Mouse (Mus musculus) embryonic facial prominence, embryonic 11.5 days (tissue): ENCODE data around the gene Tecr. TPM values are rescaled to one million over a fixed set of nuclear protein-coding genes. Genes with fewer than 3 reads are reported as not detected.

Experiments used
- ATAC-seq: fragments of 200-750 bp; cut with Nextera tagmentation; replicated peaks from 2 replicates; pipeline ENCODE4 v1.8.0; 2017; ENCODE audit warnings: low read depth; ENCODE audit not compliant: insufficient number of reproducible peaks, low FRiP score, low TSS enrichment
- DNase-seq: peaks from one replicate; pipeline ENCODE4 v3.0.0-alpha.2; 2015; ENCODE audit warnings: low spot score
- H3K27ac ChIP-seq: fragments of 300-500 bp; sonication (generic); replicated peaks from 2 replicates; pipeline ENCODE4 v1.5.1; 2014; ENCODE audit warnings: mild to moderate bottlenecking, low read depth, low read length, control low read depth
- H3K27me3 ChIP-seq: fragments of 300-500 bp; sonication (generic); 2 replicates; pipeline ENCODE4 v1.6.1; 2014; ENCODE audit warnings: mild to moderate bottlenecking, low read length, moderate library complexity, mixed read lengths; ENCODE audit not compliant: control insufficient read depth, insufficient read depth
- H3K36me3 ChIP-seq: fragments of 300-500 bp; sonication (generic); replicated peaks from 2 replicates; pipeline ENCODE4 v1.6.1; 2014; ENCODE audit warnings: low read depth, mild to moderate bottlenecking, low read length, moderate library complexity, mixed read lengths; ENCODE audit not compliant: control insufficient read depth, insufficient read depth
- H3K4me1 ChIP-seq: fragments of 300-500 bp; sonication (generic); 2 replicates; pipeline ENCODE4 v1.6.1; 2014; ENCODE audit warnings: low read length, mixed read lengths; ENCODE audit not compliant: control insufficient read depth, insufficient read depth
- H3K4me2 ChIP-seq: fragments of 300-500 bp; sonication (generic); 2 replicates; pipeline ENCODE4 v1.6.1; 2014; ENCODE audit warnings: low read depth, mild to moderate bottlenecking, control low read depth, low read length, moderate library complexity
- H3K4me3 ChIP-seq: fragments of 300-500 bp; sonication (generic); 2 replicates; pipeline ENCODE4 v1.5.1; 2014; ENCODE audit warnings: low read depth, low read length, control low read depth
- H3K9ac ChIP-seq: fragments of 300-500 bp; sonication (generic); replicated peaks from 2 replicates; pipeline ENCODE4 v1.6.1; 2014; ENCODE audit warnings: mild to moderate bottlenecking, control low read depth, low read length
- H3K9me3 ChIP-seq: fragments of 300-500 bp; sonication (generic); replicated peaks from 2 replicates; pipeline ENCODE4 v1.6.1; 2016; ENCODE audit warnings: mild to moderate bottlenecking, low read length, inconsistent platforms, mixed read lengths; ENCODE audit not compliant: control insufficient read depth
- WGBS: fragments of 180-500 bp; shearing (Covaris S2); extraction: QIAGEN DNeasy Blood & Tissue Kit; methylation state at CpG from one replicate; pipeline ENCODE4 v1.1.7; 2014; 5-methylcytosine and 5-hydroxymethylcytosine counted together
- polyA plus RNA-seq: library from polyadenylated mRNA; unstranded; fragments of >200 nt; fragmentation: Nextera tagmentation; extraction: Ambion mirVana; gene quantifications from 2 replicates; pipeline ENCODE4 v1.2.1, GENCODE M21; 2014

The Tecr gene
- polyA plus RNA-seq, 1 experiment from 2014 or later, result 667 TPM

GRCm38 (mm10) chr8:83576921-83577320, 30.9 kb downstream of the Tecr start:
- ATAC-seq (no peak), DNase-seq (no peak)
- Histone ChIP-seq H3K27ac (no peak overlapping the region), H3K4me1 (peaks cover 11% of the 10 kb centered on the region), H3K4me2 (no peak overlapping the region), H3K9ac (no peak overlapping the region), H3K27me3 (no peaks in the 10 kb centered on the region), H3K9me3 (no peaks in the 10 kb centered on the region), H3K36me3 (peaks cover under 1% of the 10 kb centered on the region; the same call in 1 of the 2 replicates), H3K4me3 (no peak overlapping the region)
- WGBS, result 35% methylated on average over 4 of the region's 4 CpGs

GRCm38 (mm10) chr8:83576516-83576895, 31.3 kb downstream of the Tecr start:
- no peak overlapping the region for H3K4me2 ChIP-seq
- no peak overlapping the region for H3K9ac ChIP-seq
- H3K27ac ChIP-seq, result 0 out of 2 replicates have a peak overlapping the region, but pooled peaks have one; percentile 5
- no peak overlapping the region for H3K4me3 ChIP-seq
- no peaks in the 10 kb centered on the region for H3K9me3 ChIP-seq
- DNase-seq, result no peak
- ATAC-seq, result no peak
- H3K36me3 ChIP-seq, result peaks cover 4% of the 10 kb centered on the region; the same call in 1 of the 2 replicates
- no peaks in the 10 kb centered on the region for H3K27me3 ChIP-seq
- WGBS, result 49% methylated on average over 3 of the region's 4 CpGs
- H3K4me1 ChIP-seq, result peaks cover 11% of the 10 kb centered on the region

- ATAC-seq (0 out of 2 replicates have a peak, but pooled peaks have one; percentile 5), DNase-seq (no peak)
- no peak overlapping the region for H3K4me2 ChIP-seq
- H3K9ac ChIP-seq, result no peak overlapping the region
- no peak overlapping the region for H3K4me3 ChIP-seq
- peaks cover 9% of the 10 kb centered on the region; the same call in 1 of the 2 replicates for H3K36me3 ChIP-seq
- 0 out of 2 replicates have a peak overlapping the region, but pooled peaks have one; percentile 5 for H3K27ac ChIP-seq
- H3K27me3 ChIP-seq, result no peaks in the 10 kb centered on the region
- no peaks in the 10 kb centered on the region for H3K9me3 ChIP-seq
- H3K4me1 ChIP-seq, result peaks cover 11% of the 10 kb centered on the region
- 68% methylated on average over 17 of the region's 17 CpGs for WGBS
These were observed 31.9 kb downstream of the Tecr start for GRCm38 (mm10) chr8:83575561-83576515.

- Histone ChIP-seq H3K4me2 (no peak overlapping the region), H3K27me3 (no peaks in the 10 kb centered on the region), H3K9ac (no peak overlapping the region), H3K27ac (no peak overlapping the region), H3K36me3 (peaks cover 11% of the 10 kb centered on the region), H3K9me3 (no peaks in the 10 kb centered on the region), H3K4me1 (peaks cover 11% of the 10 kb centered on the region), H3K4me3 (no peak overlapping the region)
- DNase-seq, result no peak
- no peak for ATAC-seq
- WGBS, result 87% methylated on average over 15 of the region's 15 CpGs
These were observed 33.0 kb downstream of the Tecr start for GRCm38 (mm10) chr8:83574631-83575315.

- no peaks in the 10 kb centered on the region for H3K9me3 ChIP-seq
- ATAC-seq (no peak), DNase-seq (no peak)
- no peak overlapping the region for H3K4me3 ChIP-seq
- no peak overlapping the region for H3K4me2 ChIP-seq
- 72% methylated on average over 18 of the region's 18 CpGs for WGBS
- H3K36me3 ChIP-seq, result peaks cover 11% of the 10 kb centered on the region
- H3K27me3 ChIP-seq, result no peaks in the 10 kb centered on the region
- H3K27ac ChIP-seq, result no peak overlapping the region
- H3K9ac ChIP-seq, result no peak overlapping the region
- peaks cover 9% of the 10 kb centered on the region for H3K4me1 ChIP-seq
These were observed 34.5 kb downstream of the Tecr start for GRCm38 (mm10) chr8:83573140-83573875.

GRCm38 (mm10) chr8:83572246-83572812, 35.4 kb downstream of the Tecr start:
- no peak overlapping the region for H3K27ac ChIP-seq
- H3K4me1 ChIP-seq, result peaks cover 5% of the 10 kb centered on the region
- ATAC-seq (no peak), DNase-seq (no peak)
- no peaks in the 10 kb centered on the region for H3K9me3 ChIP-seq
- no peak overlapping the region for H3K4me3 ChIP-seq
- 92% methylated on average over 5 of the region's 5 CpGs for WGBS
- H3K27me3 ChIP-seq, result no peaks in the 10 kb centered on the region
- no peak overlapping the region for H3K9ac ChIP-seq
- no peak overlapping the region for H3K4me2 ChIP-seq
- H3K36me3 ChIP-seq, result peaks cover 11% of the 10 kb centered on the region

- H3K27ac ChIP-seq, result no peak overlapping the region
- H3K4me2 ChIP-seq, result no peak overlapping the region
- peaks cover 4% of the 10 kb centered on the region; the same call in 1 of the 2 replicates for H3K4me1 ChIP-seq
- ATAC-seq (no peak), DNase-seq (no peak)
- no peak overlapping the region for H3K9ac ChIP-seq
- peaks cover 11% of the 10 kb centered on the region for H3K36me3 ChIP-seq
- H3K27me3 ChIP-seq, result no peaks in the 10 kb centered on the region
- no peaks in the 10 kb centered on the region for H3K9me3 ChIP-seq
- WGBS, result 94% methylated on average over 10 of the region's 10 CpGs
- H3K4me3 ChIP-seq, result no peak overlapping the region
These were observed 36.0 kb downstream of the Tecr start for GRCm38 (mm10) chr8:83571791-83572190.
